Mouse (Mus musculus) myocyte (in vitro differentiated cells): ENCODE measurements around the gene Eno2. TPM values are rescaled to one million over a fixed set of nuclear protein-coding genes. Genes with fewer than 3 reads are reported as not detected.

Experiments used
- H3K27me3 ChIP-seq: one replicate; pipeline ENCODE4 v1.6.1; 2011; ENCODE audit not compliant: control insufficient read depth, insufficient read depth, insufficient read length
- H3K36me3 ChIP-seq: one replicate; pipeline ENCODE4 v1.6.1; 2011; ENCODE audit not compliant: control insufficient read depth, insufficient read depth
- H3K4me2 ChIP-seq: one replicate; pipeline ENCODE4 v1.6.1; 2011; ENCODE audit warnings: low read depth, control low read depth
- H3K4me3 ChIP-seq: one replicate; pipeline ENCODE4 v1.5.1; 2011; ENCODE audit warnings: mild to moderate bottlenecking, control low read depth, moderate library complexity
- H3K79me2 ChIP-seq: one replicate; pipeline ENCODE4 v1.6.1; 2011; ENCODE audit not compliant: control insufficient read depth, insufficient read depth
- H3ac ChIP-seq: one replicate; pipeline ENCODE4 v1.6.1; 2011; ENCODE audit not compliant: control insufficient read depth, insufficient read length
- CEBPB ChIP-seq: IDR thresholded peaks from 2 replicates; pipeline ENCODE4 v1.6.1; 2011; ENCODE audit warnings: mild to moderate bottlenecking, moderate library complexity; ENCODE audit not compliant: poor library complexity, insufficient read depth, severe bottlenecking
- E2F4 ChIP-seq: IDR thresholded peaks from one replicate; pipeline ENCODE4 v1.6.1; 2011; ENCODE audit warnings: mild to moderate bottlenecking, control low read depth, moderate library complexity; ENCODE audit not compliant: insufficient read depth
- MAX ChIP-seq: IDR thresholded peaks from one replicate; pipeline ENCODE4 v1.6.1; 2011; ENCODE audit warnings: low read depth, mild to moderate bottlenecking, control low read depth
- MYOD1 ChIP-seq, 3 experiments: IDR thresholded peaks; one replicate each; pipeline ENCODE4 v1.6.1; 2011; ENCODE audit warnings: control low read depth in 2 of 3, low read depth in 2 of 3, mild to moderate bottlenecking in 2 of 3, moderate library complexity in 1 of 3; ENCODE audit not compliant: insufficient read length in 2 of 3, control insufficient read depth in 1 of 3
- MYOG ChIP-seq, 3 experiments: IDR thresholded peaks; one replicate each; pipeline ENCODE4 v1.6.1; 2011; ENCODE audit warnings: control low read depth in 2 of 3, low read depth in 2 of 3, mild to moderate bottlenecking in 2 of 3; ENCODE audit not compliant: insufficient read length in 2 of 3, control insufficient read depth in 1 of 3, insufficient read depth in 1 of 3
- POLR2A ChIP-seq: IDR thresholded peaks from one replicate; pipeline ENCODE4 v1.6.1; 2011; ENCODE audit warnings: low read depth, mild to moderate bottlenecking, control low read depth, moderate library complexity; ENCODE audit not compliant: insufficient read length
- POLR2AphosphoS2 ChIP-seq: IDR thresholded peaks from one replicate; pipeline ENCODE4 v1.6.1; 2011; ENCODE audit warnings: low read depth, control low read depth; ENCODE audit not compliant: insufficient read length
- REST ChIP-seq: IDR thresholded peaks from one replicate; pipeline ENCODE4 v1.6.1; 2011; ENCODE audit warnings: mild to moderate bottlenecking, control low read depth, moderate library complexity; ENCODE audit not compliant: insufficient read depth, insufficient read length
- SRF ChIP-seq: IDR thresholded peaks from one replicate; pipeline ENCODE4 v1.6.1; 2011; ENCODE audit warnings: low read depth; ENCODE audit not compliant: control insufficient read depth, insufficient read length
- TCF12 ChIP-seq: IDR thresholded peaks from one replicate; pipeline ENCODE4 v1.6.1; 2011; ENCODE audit warnings: mild to moderate bottlenecking, control low read depth; ENCODE audit not compliant: poor library complexity, insufficient read depth, severe bottlenecking
- TCF3 ChIP-seq: IDR thresholded peaks from one replicate; pipeline ENCODE4 v1.6.1; 2011; ENCODE audit warnings: low read depth, control low read depth; ENCODE audit not compliant: insufficient read length
- USF1 ChIP-seq: IDR thresholded peaks from one replicate; pipeline ENCODE4 v1.6.1; 2011; ENCODE audit warnings: low read depth, mild to moderate bottlenecking, control low read depth, moderate library complexity
- polyA plus RNA-seq: library from polyadenylated mRNA; unstranded; fragments of >200 nt; fragmentation: generic; extraction: Trizol; gene quantifications from one replicate; pipeline ENCODE4 v1.2.1, GENCODE M21; 2012; ENCODE audit warnings: missing spikeins

The Eno2 gene
- polyA plus RNA-seq, 1 experiment, result 19.5 TPM

- Histone ChIP-seq H3ac (no peak overlapping the region), H3K4me3 (no peak overlapping the region), H3K4me2 (no peak overlapping the region), H3K36me3 (peaks cover 15% of the 10 kb centered on the region), H3K79me2 (peaks cover 24% of the 10 kb centered on the region), H3K27me3 (no peaks in the 10 kb centered on the region)
- TF ChIP-seq SRF (no peak), USF1 (no peak), MAX (no peak), POLR2A (no peak), CEBPB (no peak), TCF3 (no peak), MYOD1 (IDR thresholded peaks at IDR 0.05; ENCODE audit: control insufficient read depth in 1 of 3, insufficient read length in 2 of 3, low read depth in 2 of 3) (no peak), E2F4 (no peak), REST (no peak), TCF12 (no peak), MYOG (IDR thresholded peaks at IDR 0.05; ENCODE audit: control insufficient read depth in 1 of 3, insufficient read depth in 1 of 3, insufficient read length in 2 of 3, low read depth in 2 of 3) (no peak)
Observed at GRCm38 (mm10) chr6:124814858-124815774, 45.6 kb upstream of the Eno2 start.

GRCm38 (mm10) chr6:124814448-124814847 lies 45.0 kb upstream of the Eno2 start:
- peaks cover 29% of the 10 kb centered on the region for H3K79me2 ChIP-seq
- H3K27me3 ChIP-seq, result no peaks in the 10 kb centered on the region
- no peak overlapping the region for H3ac ChIP-seq
- H3K4me3 ChIP-seq, result peak overlapping the region; percentile 97
- H3K36me3 ChIP-seq, result peaks cover 15% of the 10 kb centered on the region
- TF ChIP-seq E2F4 (no peak), POLR2A (no peak), MYOG (IDR thresholded peaks at IDR 0.05; ENCODE audit: control insufficient read depth in 1 of 3, insufficient read depth in 1 of 3, insufficient read length in 2 of 3, low read depth in 2 of 3) (no peak), REST (no peak)
- H3K4me2 ChIP-seq, result peak overlapping the region; percentile 81

- Histone ChIP-seq H3K79me2 (peaks cover 29% of the 10 kb centered on the region), H3K4me2 (peak within 1 kb of the TSS; percentile 83), H3K4me3 (peak within 1 kb of the TSS; percentile 97), H3K36me3 (peaks cover 15% of the 10 kb centered on the region), H3ac (peak within 1 kb of the TSS; percentile 30), H3K27me3 (no peaks in the 10 kb centered on the region)
- no peak for TF ChIP-seq E2F4
- peak; percentile 98 for TF ChIP-seq POLR2A
- no peak for TF ChIP-seq CEBPB
- peak; percentile 96 for TF ChIP-seq POLR2AphosphoS2
- TF ChIP-seq MAX, result no peak
- peak in 1 of 3 experiments; percentile 45 for TF ChIP-seq MYOD1 (IDR thresholded peaks at IDR 0.05; ENCODE audit: control insufficient read depth in 1 of 3, insufficient read length in 2 of 3, low read depth in 2 of 3)
Observed at GRCm38 (mm10) chr6:124813933-124814332, 44.5 kb upstream of the Eno2 start, which contains the start of gene Tpi1. Gene Tpi1, minus strand, starts transcription at chr6:124814296.

GRCm38 (mm10) chr6:124813496-124813895 lies 44.0 kb upstream of the Eno2 start:
- Histone ChIP-seq H3K4me3 (peak overlapping the region; percentile 97), H3K27me3 (no peaks in the 10 kb centered on the region), H3K36me3 (peaks cover 13% of the 10 kb centered on the region), H3ac (peak overlapping the region; percentile 30), H3K4me2 (peak overlapping the region; percentile 83), H3K79me2 (peaks cover 29% of the 10 kb centered on the region)
- TF ChIP-seq CEBPB (no peak), POLR2AphosphoS2 (peak; percentile 40)

- Histone ChIP-seq H3K36me3 (peaks cover 9% of the 10 kb centered on the region), H3K27me3 (no peaks in the 10 kb centered on the region), H3ac (peak overlapping the region; percentile 30), H3K79me2 (peaks cover 29% of the 10 kb centered on the region), H3K4me3 (peak overlapping the region; percentile 97), H3K4me2 (peak overlapping the region; percentile 83)
- TF ChIP-seq POLR2AphosphoS2, result peak; percentile 53
- TF ChIP-seq MYOG (IDR thresholded peaks at IDR 0.05; ENCODE audit: control insufficient read depth in 1 of 3, insufficient read depth in 1 of 3, insufficient read length in 2 of 3, low read depth in 2 of 3), result peak in 2 of 3 experiments; percentile 77 to 78
- TF ChIP-seq TCF3, result no peak
- peak in 2 of 3 experiments; percentile 43 to 62 for TF ChIP-seq MYOD1 (IDR thresholded peaks at IDR 0.05; ENCODE audit: control insufficient read depth in 1 of 3, insufficient read length in 2 of 3, low read depth in 2 of 3)
Observed at GRCm38 (mm10) chr6:124812848-124813247, 43.4 kb upstream of the Eno2 start.
